Mouse (Mus musculus): ENCODE results near the gene Kmt2b. TPM values are rescaled to one million over a fixed set of nuclear protein-coding genes. Genes with fewer than 3 reads are reported as not detected.

The Kmt2b gene
- total and polyA plus RNA-seq, 3 experiments: 15.6 to 48.2 TPM; not detected in 1

DNA sequence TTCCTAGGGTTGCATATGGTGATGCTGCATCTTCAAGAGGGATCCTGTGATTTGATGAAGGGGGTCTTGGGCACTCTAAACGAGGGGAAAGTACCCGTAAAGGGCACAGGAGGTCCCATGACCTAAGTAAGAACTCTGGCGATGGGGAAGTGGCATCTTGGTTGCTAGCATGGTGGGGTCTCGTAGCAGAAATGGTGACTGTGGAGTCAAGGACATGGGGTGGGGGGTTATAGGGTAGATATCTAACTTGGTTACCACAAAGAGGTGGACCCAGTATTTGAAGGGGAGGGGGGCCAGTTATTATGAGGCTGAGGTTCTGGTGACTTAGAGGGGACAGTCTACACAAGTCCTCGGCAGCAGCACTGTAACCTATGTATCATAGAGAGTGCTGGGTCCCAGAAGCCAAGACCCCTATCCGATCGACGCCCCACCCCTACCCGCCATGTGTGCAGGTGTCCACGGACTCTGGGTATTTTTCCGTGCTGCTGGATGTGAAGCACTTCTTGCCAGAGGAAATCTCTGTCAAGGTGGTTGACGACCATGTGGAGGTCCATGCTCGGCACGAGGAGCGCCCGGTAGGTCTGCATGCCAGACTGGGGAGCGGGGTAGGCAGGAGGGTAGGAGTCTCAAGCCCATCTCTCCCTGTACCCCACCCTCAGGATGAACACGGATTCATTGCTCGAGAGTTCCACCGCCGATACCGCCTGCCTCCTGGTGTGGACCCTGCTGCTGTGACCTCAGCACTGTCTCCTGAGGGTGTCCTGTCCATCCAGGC is 34.5 kb downstream of the Kmt2b start:
- peaks cover 0 to 10% of the 10 kb centered on the region in 2 experiments; a peak in 2 of 4 replicates for H3K36me3 ChIP-seq (ENCODE audit: control insufficient read depth in 1 of 2, insufficient read depth in 2 of 2, low read length in 2 of 2)
- peaks cover 11% of the 10 kb centered on the region for H3K79me2 ChIP-seq (ENCODE audit: control insufficient read depth, insufficient read depth, low read length, poor library complexity)
- H3K4me1 ChIP-seq (ENCODE audit: control insufficient read depth in 1 of 2, insufficient read depth in 2 of 2, low read length in 2 of 2): peaks cover 0 to 11% of the 10 kb centered on the region in 2 experiments; a peak in 2 of 4 replicates
- no peak for DNase-seq (ENCODE audit: low read depth, low spot score)
- TF ChIP-seq POLR2A (IDR thresholded peaks at IDR 0.05; ENCODE audit: control insufficient read depth in 1 of 2, insufficient read depth in 1 of 2, low read depth in 1 of 2, low read length in 2 of 2, poor library complexity in 1 of 2) (no peak; a peak in 1 of 4 replicates), MYB (IDR thresholded peaks at IDR 0.05; ENCODE audit: low read depth, low read length) (no peak)
- no peaks in the 10 kb centered on the region for H3K27me3 ChIP-seq (ENCODE audit: control insufficient read depth in 1 of 2, insufficient read depth in 2 of 2, low read length in 2 of 2)
- H3K9ac ChIP-seq (ENCODE audit: control insufficient read depth, low read depth, low read length, poor library complexity, severe bottlenecking): peak overlapping the region; percentile 84
- no peak overlapping the region for H3K27ac ChIP-seq (ENCODE audit: control insufficient read depth, low read depth, low read length)
- no peaks in the 10 kb centered on the region for H3K9me3 ChIP-seq (replicated peaks; ENCODE audit: insufficient read depth, low read length)
- H3K4me3 ChIP-seq (ENCODE audit: control insufficient read depth in 1 of 2, insufficient read depth in 1 of 2, low read depth in 2 of 2, low read length in 2 of 2): peak overlapping the region in 1 of 2 experiments; percentile 64; a peak in 2 of 4 replicates

DNA sequence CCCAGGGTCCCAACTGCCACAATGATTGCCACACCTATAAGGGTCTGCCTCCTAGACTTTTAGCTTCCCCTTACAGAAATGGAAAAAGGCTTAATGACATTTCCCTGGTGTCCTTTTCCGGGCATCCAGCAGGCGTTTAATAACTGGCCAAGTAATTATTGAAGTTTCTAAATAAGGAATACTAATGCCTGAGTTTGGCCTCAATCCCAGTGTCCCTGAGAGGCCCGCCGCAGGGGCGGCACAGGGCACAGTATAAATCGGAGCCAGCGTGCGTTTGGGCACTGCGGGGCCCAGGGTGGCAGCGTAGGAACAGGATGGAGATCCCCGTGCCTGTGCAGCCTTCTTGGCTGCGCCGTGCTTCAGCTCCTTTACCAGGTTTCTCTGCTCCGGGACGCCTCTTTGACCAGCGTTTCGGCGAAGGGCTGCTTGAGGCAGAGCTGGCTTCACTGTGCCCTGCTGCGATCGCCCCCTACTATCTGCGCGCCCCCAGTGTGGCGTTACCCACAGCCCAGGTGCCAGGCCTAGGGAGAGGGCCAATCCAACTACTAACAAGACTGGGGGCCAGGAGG is 35.4 kb downstream of the Kmt2b start:
- Histone ChIP-seq H3K4me3 (ENCODE audit: control insufficient read depth in 1 of 2, insufficient read depth in 1 of 2, low read depth in 2 of 2, low read length in 2 of 2) (peak overlapping the region; percentile 64 to 78), H3K36me3 (ENCODE audit: control insufficient read depth in 1 of 2, insufficient read depth in 2 of 2, low read length in 2 of 2) (peaks cover 0 to 5% of the 10 kb centered on the region in 2 experiments; a peak in 2 of 4 replicates), H3K27ac (ENCODE audit: control insufficient read depth, low read depth, low read length) (peak overlapping the region; percentile 89), H3K9me3 (replicated peaks; ENCODE audit: insufficient read depth, low read length) (no peaks in the 10 kb centered on the region), H3K9ac (ENCODE audit: control insufficient read depth, low read depth, low read length, poor library complexity, severe bottlenecking) (peak overlapping the region; percentile 84), H3K27me3 (ENCODE audit: control insufficient read depth in 1 of 2, insufficient read depth in 2 of 2, low read length in 2 of 2) (no peaks in the 10 kb centered on the region), H3K4me1 (ENCODE audit: control insufficient read depth in 1 of 2, insufficient read depth in 2 of 2, low read length in 2 of 2) (peaks cover 0 to 5% of the 10 kb centered on the region in 2 experiments; a peak in 1 of 4 replicates), H3K79me2 (ENCODE audit: control insufficient read depth, insufficient read depth, low read length, poor library complexity) (peaks cover 2% of the 10 kb centered on the region; the same call in 1 of the 2 replicates)
- no peak for DNase-seq (ENCODE audit: low read depth, low spot score)
- TF ChIP-seq ZKSCAN1 (IDR thresholded peaks at IDR 0.05; ENCODE audit: low read depth, low read length): no peak
- TF ChIP-seq EP300 (IDR thresholded peaks at IDR 0.05; ENCODE audit: low read depth in 1 of 2, low read length in 2 of 2): peak in 1 of 2 experiments; percentile 14; a peak in 1 of 4 replicates
- TF ChIP-seq MEF2A (IDR thresholded peaks at IDR 0.05; ENCODE audit: extremely low read depth, insufficient replicate concordance, low read depth, low read length, poor library complexity, severe bottlenecking): no peak
- peak; percentile 52; the same call in 1 of the 2 replicates for TF ChIP-seq MAZ (IDR thresholded peaks at IDR 0.05; ENCODE audit: low read depth, low read length)
- TF ChIP-seq ELF1 (IDR thresholded peaks at IDR 0.05; ENCODE audit: low read depth, low read length): no peak
- no peak for TF ChIP-seq GABPA (IDR thresholded peaks at IDR 0.05; ENCODE audit: low read depth, low read length)
- 0 out of 2 replicates have a peak, but pooled peaks have one; percentile 19 for TF ChIP-seq TBP (IDR thresholded peaks at IDR 0.05; ENCODE audit: low read depth, low read length)
- TF ChIP-seq JUND (IDR thresholded peaks at IDR 0.05; ENCODE audit: low read depth, low read length): no peak
- TF ChIP-seq BHLHE40 (IDR thresholded peaks at IDR 0.05; ENCODE audit: borderline replicate concordance, low read depth, low read length): no peak
- no peak for TF ChIP-seq RAD21 (IDR thresholded peaks at IDR 0.05; ENCODE audit: low read depth, low read length)
- TF ChIP-seq CHD1 (IDR thresholded peaks at IDR 0.05; ENCODE audit: low read depth, low read length): peak; percentile 82; the same call in 1 of the 2 replicates
- peak; percentile 34; the same call in 1 of the 2 replicates for TF ChIP-seq MXI1 (IDR thresholded peaks at IDR 0.05; ENCODE audit: low read depth, low read length)
- TF ChIP-seq POLR2A (IDR thresholded peaks at IDR 0.05; ENCODE audit: control insufficient read depth in 1 of 2, insufficient read depth in 1 of 2, low read depth in 1 of 2, low read length in 2 of 2, poor library complexity in 1 of 2): no peak; a peak in 2 of 4 replicates
